In genomic region chr4:59150907-59151306, GRCm38 (mm10) we compare ENCODE assay signal across 28 mouse cellular contexts. TPM values are rescaled to one million over a fixed set of nuclear protein-coding genes. Genes with fewer than 3 reads are reported as not detected.
"Had no signal": no experiment of that assay in that cellular context is flagged by ENCODE, and none has a peak within 500 bp of the region (broad histone marks: within the 10 kb centered on the region; RNA-seq: fewer than 3 reads in every experiment).

No protein-coding gene starts in this region.

- H3K9me3 ChIP-seq: intestine, embryonic 15.5 days; lung, embryonic 15.5 days; midbrain, embryonic 10.5 days; midbrain, embryonic 13.5 days; stomach, embryonic 15.5 days had no signal

- H3K4me1 ChIP-seq: intestine, embryonic 15.5 days; lung, embryonic 15.5 days; midbrain, embryonic 10.5 days; midbrain, embryonic 13.5 days had no signal

- ATAC-seq: intestine, embryonic 15.5 days; midbrain, embryonic 13.5 days; midbrain, embryonic 16.5 days had no signal

- H3K36me3 ChIP-seq: intestine, embryonic 15.5 days; lung, embryonic 15.5 days; midbrain, embryonic 10.5 days; midbrain, embryonic 13.5 days; stomach, embryonic 15.5 days had no signal

- DNase-seq: kidney, adult 11 months; kidney, adult 8-10 months; kidney, postnatal 25 days; layer of hippocampus, adult 9-11 months; lung, adult 18-20 months; lung, postnatal 14 days; lung, postnatal 4 days; right cerebral cortex, adult 18-20 months; right cerebral cortex, postnatal 14 days; right cerebral cortex, postnatal 4 days; thymus, postnatal 4 days had no signal

- H3K27me3 ChIP-seq: intestine, embryonic 15.5 days; lung, embryonic 15.5 days; midbrain, embryonic 13.5 days; stomach, embryonic 15.5 days had no signal

- H3K4me3 ChIP-seq: intestine, embryonic 15.5 days; layer of hippocampus, adult 2 months; lung, embryonic 15.5 days; midbrain, embryonic 10.5 days; midbrain, embryonic 13.5 days; stomach, embryonic 15.5 days had no signal

RNA-seq across cellular contexts. Expression of gene AI481877, which starts 12.1 kb away (rescaled TPM):
- total RNA-seq: layer of hippocampus, adult 2 months; layer of hippocampus, postnatal 25 days; left cerebral cortex, adult 18-20 months; left cerebral cortex, postnatal 25 days; megakaryocyte, adult 5-6 weeks had no signal
- polyA plus RNA-seq: intestine, embryonic 15.5 days; kidney, embryonic 16.5 days; limb, embryonic 11.5 days; limb, embryonic 14.5 days; liver, embryonic 11.5 days; liver, embryonic 14.5 days; lung, embryonic 15.5 days; midbrain, embryonic 10.5 days; midbrain, embryonic 16.5 days; neural tube, embryonic 11.5 days; stomach, embryonic 15.5 days had no signal
